Mouse (Mus musculus) forebrain, embryonic 12.5 days (tissue): ENCODE data around the gene Stau1. TPM values are rescaled to one million over a fixed set of nuclear protein-coding genes. Genes with fewer than 3 reads are reported as not detected.

ENCODE experiments used
- ATAC-seq: fragments of 200-750 bp; cut with Nextera tagmentation; 2 replicates; pipeline ENCODE4 v1.8.0; 2017; ENCODE audit warnings: moderate TSS enrichment; ENCODE audit not compliant: low FRiP score
- H3K27ac ChIP-seq: fragments of 300-500 bp; sonication (generic); 2 replicates; pipeline ENCODE4 v1.5.1; 2016; ENCODE audit warnings: mild to moderate bottlenecking
- H3K27me3 ChIP-seq: fragments of 300-500 bp; sonication (generic); 2 replicates; pipeline ENCODE4 v1.6.1; 2016; ENCODE audit warnings: mild to moderate bottlenecking
- H3K36me3 ChIP-seq: fragments of 300-500 bp; sonication (generic); replicated peaks from 2 replicates; pipeline ENCODE4 v1.6.1; 2016; ENCODE audit warnings: mild to moderate bottlenecking
- H3K4me1 ChIP-seq: fragments of 300-500 bp; sonication (generic); 2 replicates; pipeline ENCODE4 v1.6.1; 2016
- H3K4me2 ChIP-seq: fragments of 300-500 bp; sonication (generic); 2 replicates; pipeline ENCODE4 v1.6.1; 2016; ENCODE audit warnings: mild to moderate bottlenecking, moderate library complexity
- H3K4me3 ChIP-seq: fragments of 300-500 bp; sonication (generic); replicated peaks from 2 replicates; pipeline ENCODE4 v1.5.1; 2016; ENCODE audit warnings: mild to moderate bottlenecking
- H3K9ac ChIP-seq: fragments of 300-500 bp; sonication (generic); 2 replicates; pipeline ENCODE4 v1.6.1; 2016; ENCODE audit warnings: mild to moderate bottlenecking
- H3K9me3 ChIP-seq: fragments of 300-500 bp; sonication (generic); 2 replicates; pipeline ENCODE4 v1.6.1; 2016
- WGBS: fragments of 180-500 bp; shearing (Covaris S2); methylation state at CpG from one replicate; pipeline ENCODE4 v1.1.7; 2016; 5-methylcytosine and 5-hydroxymethylcytosine counted together
- polyA plus RNA-seq: library from polyadenylated mRNA; unstranded; fragments of >200 nt; fragmentation: Nextera tagmentation; extraction: Ambion mirVana; gene quantifications from 2 replicates; pipeline ENCODE4 v1.2.1, GENCODE M21; 2016

The Stau1 gene
- polyA plus RNA-seq, 1 experiment from 2014 or later = 121 TPM

DNA sequence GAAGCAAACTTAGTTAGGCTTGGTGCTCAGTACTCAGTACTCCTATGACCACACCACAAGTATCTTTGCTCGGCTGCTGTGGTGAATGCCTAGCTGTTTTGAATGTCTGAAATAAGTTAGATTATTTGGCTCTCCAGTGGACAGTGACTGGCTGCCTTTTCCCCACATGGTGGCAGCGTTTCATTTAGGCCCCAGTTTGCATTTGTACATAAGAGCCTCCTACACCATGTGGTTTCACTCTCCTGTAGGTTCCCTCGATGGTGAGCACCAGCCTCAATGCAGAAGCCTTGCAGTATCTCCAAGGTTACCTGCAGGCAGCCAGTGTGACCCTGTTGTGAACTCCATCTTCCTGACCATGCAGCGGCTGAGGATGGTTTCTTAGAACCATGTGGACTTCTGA, 50.6 kb downstream of the Stau1 start:
- H3K9me3 ChIP-seq = no peaks in the 10 kb centered on the region
- no peak overlapping the region for H3K9ac ChIP-seq
- no peaks in the 10 kb centered on the region for H3K4me1 ChIP-seq
- 77% methylated on average over 4 of the region's 4 CpGs for WGBS
- ATAC-seq = no peak
- no peaks in the 10 kb centered on the region for H3K27me3 ChIP-seq
- no peak overlapping the region for H3K4me2 ChIP-seq
- no peak overlapping the region for H3K27ac ChIP-seq
- no peak overlapping the region for H3K4me3 ChIP-seq
- H3K36me3 ChIP-seq = peaks cover 95% of the 10 kb centered on the region

DNA sequence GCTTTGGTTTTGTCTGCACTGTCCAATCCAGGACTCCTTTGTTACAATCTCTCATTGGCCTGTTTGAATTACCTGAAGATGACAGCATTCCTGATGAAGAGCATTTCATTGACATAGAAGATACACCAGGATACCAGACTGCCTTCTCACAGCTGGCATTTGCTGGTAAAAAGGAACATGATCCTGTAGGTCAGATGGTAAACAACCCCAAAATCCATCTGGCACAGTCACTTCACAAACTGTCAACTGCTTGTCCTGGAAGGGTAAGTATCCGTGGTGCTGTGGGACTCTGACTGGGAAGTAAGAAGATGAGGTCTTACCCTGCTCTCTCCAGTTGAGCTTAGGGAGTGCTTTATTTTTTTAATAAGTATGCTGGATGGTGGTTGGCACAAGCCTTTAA, 51.8 kb downstream of the Stau1 start:
- no peaks in the 10 kb centered on the region for H3K27me3 ChIP-seq
- no peak overlapping the region for H3K27ac ChIP-seq
- 94% methylated on average over 1 of the region's 1 CpGs for WGBS
- H3K4me2 ChIP-seq = no peak overlapping the region
- H3K4me3 ChIP-seq = no peak overlapping the region
- no peaks in the 10 kb centered on the region for H3K4me1 ChIP-seq
- H3K9me3 ChIP-seq = no peaks in the 10 kb centered on the region
- peaks cover 92% of the 10 kb centered on the region for H3K36me3 ChIP-seq
- no peak for ATAC-seq
- H3K9ac ChIP-seq = no peak overlapping the region

DNA sequence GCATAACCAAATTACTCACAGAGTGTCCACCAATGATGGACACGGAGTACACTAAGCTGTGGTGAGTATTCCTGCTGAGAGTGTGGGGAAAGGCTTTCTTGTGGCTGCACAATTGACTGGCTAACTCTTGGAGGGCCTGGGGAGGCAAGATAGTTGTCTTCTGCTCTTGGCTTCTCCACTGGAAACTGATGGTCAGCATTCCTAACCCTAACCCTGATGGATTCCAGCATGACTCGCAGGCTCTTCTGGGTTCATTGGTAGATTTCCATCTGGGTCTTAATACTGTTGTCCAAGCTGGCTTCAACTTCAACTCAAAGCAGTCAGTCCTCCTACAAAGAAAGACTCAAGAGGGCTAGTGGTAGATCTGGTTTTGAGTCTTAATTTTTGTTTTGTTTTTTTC, 53.0 kb downstream of the Stau1 start:
- Histone ChIP-seq H3K36me3 (peaks cover 91% of the 10 kb centered on the region), H3K27ac (no peak overlapping the region), H3K9me3 (no peaks in the 10 kb centered on the region), H3K9ac (no peak overlapping the region), H3K4me3 (no peak overlapping the region), H3K4me2 (no peak overlapping the region), H3K27me3 (no peaks in the 10 kb centered on the region), H3K4me1 (no peaks in the 10 kb centered on the region)
- 91% methylated on average over 2 of the region's 2 CpGs for WGBS
- no peak for ATAC-seq

DNA sequence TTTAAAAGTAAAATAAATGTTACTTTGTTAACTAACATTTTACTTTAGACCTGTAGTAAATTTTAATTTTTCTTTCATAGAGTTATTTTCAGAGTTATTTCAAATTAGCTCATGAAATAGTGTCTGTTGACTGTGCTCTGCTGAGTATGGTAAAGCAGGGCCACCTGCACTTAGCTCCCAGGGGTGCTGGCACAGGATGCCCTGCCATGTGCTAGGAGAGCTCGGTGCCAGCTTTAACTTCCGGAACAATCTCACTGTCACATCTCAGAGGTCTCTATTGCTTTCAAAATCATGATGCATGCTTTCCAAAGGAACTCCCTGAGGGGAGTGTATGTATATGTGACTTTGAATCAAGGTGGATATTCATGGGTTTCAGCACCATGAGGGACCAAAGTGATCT, 59.9 kb downstream of the Stau1 start:
- H3K9me3 ChIP-seq = no peaks in the 10 kb centered on the region
- H3K27me3 ChIP-seq = no peaks in the 10 kb centered on the region
- H3K4me1 ChIP-seq = no peaks in the 10 kb centered on the region
- ATAC-seq = no peak
- WGBS = 97% methylated on average over 2 of the region's 2 CpGs
- no peak overlapping the region for H3K4me2 ChIP-seq
- H3K4me3 ChIP-seq = no peak overlapping the region
- H3K27ac ChIP-seq = no peak overlapping the region
- peaks cover 88% of the 10 kb centered on the region for H3K36me3 ChIP-seq
- H3K9ac ChIP-seq = no peak overlapping the region

DNA sequence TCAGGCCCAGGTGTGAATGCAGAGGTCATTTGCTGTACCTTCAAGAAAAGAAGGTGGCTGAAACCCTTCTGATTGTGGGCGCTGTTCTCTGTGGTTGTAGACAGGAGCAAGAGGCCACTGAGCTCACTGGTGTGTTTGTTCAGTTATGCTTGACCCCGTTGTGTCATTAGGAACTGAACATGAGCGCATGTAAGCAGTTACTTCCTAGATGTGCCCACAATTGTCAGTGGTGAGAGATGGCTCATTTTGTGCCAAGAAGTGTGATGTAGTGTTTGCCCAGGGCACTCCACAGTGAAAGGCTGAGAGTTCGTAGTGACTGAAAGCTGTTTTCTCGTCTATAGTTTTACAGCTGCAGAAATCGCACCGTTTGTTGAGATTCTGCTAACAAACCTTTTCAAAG, 60.5 kb downstream of the Stau1 start:
- peaks cover 87% of the 10 kb centered on the region for H3K36me3 ChIP-seq
- no peaks in the 10 kb centered on the region for H3K9me3 ChIP-seq
- no peak overlapping the region for H3K27ac ChIP-seq
- no peaks in the 10 kb centered on the region for H3K4me1 ChIP-seq
- H3K27me3 ChIP-seq = no peaks in the 10 kb centered on the region
- H3K4me2 ChIP-seq = no peak overlapping the region
- 89% methylated on average over 7 of the region's 7 CpGs for WGBS
- H3K4me3 ChIP-seq = no peak overlapping the region
- no peak for ATAC-seq
- H3K9ac ChIP-seq = no peak overlapping the region

DNA sequence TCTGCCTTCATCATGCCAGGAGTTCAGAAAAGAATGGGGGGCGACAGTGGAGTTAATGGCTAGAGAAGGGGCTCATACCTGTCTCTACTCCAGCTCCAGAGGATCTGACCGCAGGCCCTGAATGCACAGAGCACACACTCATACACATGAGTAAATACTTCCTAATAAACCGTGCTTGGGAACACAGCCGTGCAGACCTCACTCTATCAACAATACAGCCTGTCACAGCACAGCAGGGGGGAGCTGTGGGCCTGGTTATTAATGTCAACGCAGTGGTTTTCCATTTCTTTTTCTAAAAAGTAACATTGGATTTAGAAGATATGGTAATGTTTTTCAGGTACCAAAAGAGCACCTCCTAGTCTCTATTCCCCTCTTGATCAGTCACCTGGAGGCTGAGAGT, 61.7 kb downstream of the Stau1 start:
- no peak for ATAC-seq

DNA sequence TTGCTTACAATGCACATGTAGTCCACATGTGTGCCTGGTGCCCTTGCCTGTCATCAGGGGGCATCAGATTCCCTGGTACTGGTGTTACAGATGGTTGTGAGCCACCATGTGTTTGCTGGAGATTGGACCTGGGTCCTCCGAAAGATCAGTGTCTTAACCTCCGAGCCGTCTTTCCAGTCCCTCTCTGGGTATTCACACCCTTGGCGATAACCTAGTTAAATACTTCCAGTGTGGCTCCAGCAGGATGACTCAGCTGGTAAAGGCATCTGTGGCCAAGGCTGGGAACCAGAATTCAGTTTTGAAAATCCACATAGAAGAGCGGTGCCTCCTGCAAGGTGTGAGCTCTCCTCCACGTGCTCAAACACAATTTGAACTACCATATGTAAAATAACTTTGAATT, 62.2 kb downstream of the Stau1 start:
- no peaks in the 10 kb centered on the region for H3K9me3 ChIP-seq
- no peak overlapping the region for H3K27ac ChIP-seq
- H3K9ac ChIP-seq = no peak overlapping the region
- ATAC-seq = no peak
- H3K4me2 ChIP-seq = no peak overlapping the region
- peaks cover 89% of the 10 kb centered on the region for H3K36me3 ChIP-seq
- H3K27me3 ChIP-seq = no peaks in the 10 kb centered on the region
- no peak overlapping the region for H3K4me3 ChIP-seq
- H3K4me1 ChIP-seq = no peaks in the 10 kb centered on the region
- 94% methylated on average over 6 of the region's 6 CpGs for WGBS

More for the DNA sequence above, 61.7 kb downstream of the Stau1 start:
- Histone ChIP-seq H3K4me2 (no peak overlapping the region), H3K4me1 (no peaks in the 10 kb centered on the region), H3K27ac (no peak overlapping the region), H3K9me3 (no peaks in the 10 kb centered on the region), H3K27me3 (no peaks in the 10 kb centered on the region), H3K36me3 (peaks cover 89% of the 10 kb centered on the region), H3K4me3 (no peak overlapping the region), H3K9ac (no peak overlapping the region)
- 66% methylated on average over 5 of the region's 5 CpGs for WGBS

DNA sequence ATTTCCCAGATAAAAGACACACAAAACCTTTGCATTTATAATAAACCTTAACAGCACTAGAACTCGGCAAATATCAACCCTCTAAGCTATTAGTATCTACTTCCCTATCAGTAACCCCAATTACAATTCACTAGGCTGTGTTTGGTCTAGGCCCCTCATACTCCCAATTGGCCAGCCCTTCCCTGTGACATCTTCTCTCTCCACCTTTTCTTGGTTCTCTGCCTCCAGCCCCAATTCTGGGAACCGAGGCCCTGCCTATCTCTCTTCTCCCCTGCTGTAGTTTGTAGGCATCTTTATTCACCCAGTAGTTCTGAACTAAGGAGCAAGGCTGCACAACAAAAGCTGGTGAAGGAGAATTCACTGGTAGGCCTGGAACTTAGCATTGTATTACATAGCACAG, 72.1 kb downstream of the Stau1 start:
- Histone ChIP-seq H3K27ac (no peak overlapping the region), H3K36me3 (peaks cover 80% of the 10 kb centered on the region)
- 86% methylated on average over 2 of the region's 2 CpGs for WGBS

DNA sequence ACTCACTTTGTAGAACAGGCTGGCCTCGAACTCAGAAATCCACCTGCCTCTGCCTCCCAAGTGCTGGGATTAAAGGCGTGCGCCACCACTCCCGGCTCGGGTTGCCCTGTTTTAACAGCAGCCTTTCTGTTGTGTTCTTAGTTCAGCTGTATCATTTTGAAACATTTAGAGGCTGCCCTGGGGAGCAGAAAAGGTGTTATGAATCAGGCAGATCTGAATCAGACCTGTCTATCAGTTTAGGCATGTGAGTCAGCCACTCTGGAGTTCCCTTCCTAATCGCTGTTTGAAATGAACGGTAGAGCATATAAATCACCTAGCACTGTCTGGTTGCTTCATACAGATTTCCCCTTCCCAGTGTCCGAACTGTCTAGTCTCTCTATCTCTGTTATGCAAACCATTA, 85.6 kb downstream of the Stau1 start:
- ATAC-seq = no peak
- Histone ChIP-seq H3K9ac (no peak overlapping the region), H3K4me2 (no peak overlapping the region), H3K4me1 (peaks cover 12% of the 10 kb centered on the region), H3K27me3 (no peaks in the 10 kb centered on the region), H3K9me3 (no peaks in the 10 kb centered on the region), H3K27ac (no peak overlapping the region), H3K36me3 (peaks cover 12% of the 10 kb centered on the region), H3K4me3 (no peak overlapping the region)
- WGBS = 91% methylated on average over 8 of the region's 8 CpGs

More for the DNA sequence above, 72.1 kb downstream of the Stau1 start:
- Histone ChIP-seq H3K4me1 (no peaks in the 10 kb centered on the region), H3K27me3 (no peaks in the 10 kb centered on the region), H3K9ac (no peak overlapping the region), H3K4me2 (no peak overlapping the region), H3K9me3 (no peaks in the 10 kb centered on the region), H3K4me3 (no peak overlapping the region)
- no peak for ATAC-seq

DNA sequence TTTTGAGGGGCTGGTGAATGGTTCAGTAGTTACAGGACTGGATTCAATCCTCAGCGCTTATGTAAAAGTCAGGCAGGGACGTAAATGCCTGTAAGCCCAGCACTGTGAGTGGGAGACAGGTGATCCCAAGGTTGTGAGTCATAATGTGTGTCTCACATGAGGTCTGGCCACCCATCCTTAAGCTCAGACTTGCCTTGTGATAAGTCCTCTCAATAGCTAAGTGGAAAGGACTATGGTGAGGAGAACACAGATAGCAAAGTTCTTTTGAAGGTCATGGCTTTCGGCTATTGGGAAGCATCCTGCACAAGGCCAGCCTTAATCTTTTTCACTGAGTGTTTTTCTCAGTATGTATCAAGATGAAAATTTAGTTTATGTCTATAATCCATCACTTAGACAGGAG, 86.4 kb downstream of the Stau1 start:
- WGBS = 97% methylated on average over 3 of the region's 3 CpGs
- peaks cover 15% of the 10 kb centered on the region for H3K4me1 ChIP-seq
- H3K36me3 ChIP-seq = peaks cover 9% of the 10 kb centered on the region
- no peak overlapping the region for H3K4me3 ChIP-seq
- H3K9ac ChIP-seq = no peak overlapping the region
- H3K9me3 ChIP-seq = no peaks in the 10 kb centered on the region
- no peak for ATAC-seq
- H3K27me3 ChIP-seq = no peaks in the 10 kb centered on the region
- H3K4me2 ChIP-seq = no peak overlapping the region
- H3K27ac ChIP-seq = no peak overlapping the region

DNA sequence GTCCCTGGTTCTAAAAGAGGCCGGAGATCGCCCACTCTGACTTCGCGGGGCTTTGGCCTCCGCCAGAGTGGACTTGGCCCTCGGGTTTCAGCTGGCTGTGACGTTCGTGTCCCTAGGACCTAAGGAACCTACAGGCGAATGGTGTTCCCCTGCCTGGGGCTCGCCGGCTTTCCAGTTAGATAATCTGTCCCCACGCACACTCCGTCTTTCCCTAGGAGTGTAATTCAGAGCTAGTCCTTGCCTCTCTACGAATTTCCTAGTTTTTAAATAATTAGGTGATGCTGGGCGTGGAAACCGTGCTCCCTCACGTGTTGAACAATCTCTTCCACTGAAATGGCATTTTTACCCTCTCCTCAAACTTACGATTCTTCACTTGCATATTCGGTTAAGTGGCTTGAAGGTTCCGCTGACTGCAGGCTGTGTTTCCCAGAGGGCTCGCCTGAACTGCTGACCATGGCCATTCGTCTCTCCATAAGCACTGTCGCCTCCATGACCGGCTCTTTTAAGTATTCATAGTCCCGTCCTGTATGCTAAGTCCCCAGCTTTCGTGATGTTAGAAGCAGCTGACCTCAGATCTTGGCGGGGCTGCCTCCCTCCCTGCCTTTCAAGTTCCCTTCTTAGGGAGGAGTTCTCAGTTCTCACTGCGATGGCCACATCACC, 89.4 kb downstream of the Stau1 start:
- Histone ChIP-seq H3K27ac (peak overlapping the region; percentile 99), H3K4me1 (peaks cover 15% of the 10 kb centered on the region), H3K36me3 (peaks cover 9% of the 10 kb centered on the region), H3K4me3 (peak overlapping the region; percentile 86), H3K4me2 (peak overlapping the region; percentile 96), H3K9ac (peak overlapping the region; percentile 84), H3K9me3 (no peaks in the 10 kb centered on the region), H3K27me3 (no peaks in the 10 kb centered on the region)
- no peak; the same call in 1 of the 2 replicates for ATAC-seq
- WGBS = 1% methylated on average over 28 of the region's 28 CpGs

DNA sequence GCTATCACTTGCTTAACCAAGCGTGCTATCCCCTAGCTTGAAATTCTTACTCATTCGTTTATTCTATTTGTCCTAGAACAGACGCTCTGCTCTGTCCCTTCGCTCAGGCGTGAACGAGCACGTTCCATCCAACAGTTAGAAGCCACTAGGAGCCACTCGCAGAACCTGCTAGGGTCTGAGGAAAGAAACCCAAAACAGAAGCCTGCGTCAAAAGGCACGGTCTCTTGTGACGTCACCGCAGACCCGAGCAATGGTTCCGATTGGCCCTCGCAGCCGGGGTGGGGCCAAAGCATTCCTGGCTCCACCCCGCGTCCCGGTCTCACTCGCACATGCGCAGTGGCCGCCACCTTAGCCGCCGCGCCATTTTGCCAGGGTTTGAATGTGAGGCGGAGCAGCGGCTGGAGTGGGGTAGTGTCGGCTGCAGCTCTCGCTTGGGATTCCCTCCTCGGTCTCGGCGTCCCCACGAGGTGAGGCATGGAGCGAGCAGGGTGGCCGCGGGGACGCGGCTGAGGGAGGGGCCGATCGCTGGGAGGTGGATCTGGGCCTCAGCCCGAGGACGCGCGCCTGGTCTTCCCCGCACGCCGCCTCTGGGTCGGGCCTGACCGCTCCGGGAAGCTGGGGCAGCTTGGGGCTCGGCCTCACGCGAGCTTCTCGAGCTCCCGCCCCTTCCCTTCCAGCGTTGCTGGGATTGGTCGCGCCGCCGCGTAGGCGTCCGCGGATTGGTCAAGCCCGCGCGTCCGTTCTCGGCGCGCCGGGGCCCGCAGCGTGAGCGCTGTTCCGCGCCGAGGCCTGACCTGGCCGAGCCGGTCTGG, 90.2 kb downstream of the Stau1 start, which contains the start of gene Cse1l:
Gene Cse1l, plus strand, starts transcription at position 330 of the 812 bp plus-strand sequence.
- Histone ChIP-seq H3K4me2 (peak within 1 kb of the TSS; percentile 96), H3K9ac (peak within 1 kb of the TSS; percentile 84), H3K9me3 (no peaks in the 10 kb centered on the region), H3K27me3 (no peaks in the 10 kb centered on the region), H3K4me3 (peak within 1 kb of the TSS; percentile 86), H3K4me1 (peaks cover 15% of the 10 kb centered on the region), H3K27ac (peak within 1 kb of the TSS; percentile 99), H3K36me3 (peaks cover 9% of the 10 kb centered on the region)
- WGBS = under 1% methylated on average over 80 of the region's 80 CpGs
- peak; percentile 97 for ATAC-seq
